Mouse (Mus musculus) embryonic fibroblast, embryonic 13.5 days (primary cell): ENCODE measurements around the gene Neo1.

Experiments
- CTCF ChIP-seq: IDR thresholded peaks from 2 replicates; pipeline ENCODE4 v1.5.1; 2011; ENCODE audit warnings: mild to moderate bottlenecking, control low read depth, low read length, moderate library complexity, borderline replicate concordance; ENCODE audit not compliant: insufficient read depth
- POLR2A ChIP-seq: IDR thresholded peaks from 2 replicates; pipeline ENCODE4 v1.6.1; 2011; ENCODE audit warnings: low read depth, mild to moderate bottlenecking, control low read depth, low read length, moderate library complexity

- TF ChIP-seq CTCF: no peak
- no peak for TF ChIP-seq POLR2A
Measured at GRCm38 (mm10) chr9:59033492-59033891, 2.7 kb downstream of the Neo1 start.
